Mouse (Mus musculus) embryo, embryonic 10.5 days (tissue): Measurements from ENCODE around the gene Clpb.

ENCODE experiments used
- DNase-seq: peaks from one replicate; pipeline ENCODE4 v3.0.0-alpha.2; 2015; ENCODE audit warnings: low spot score

Gene Clpb

GRCm38 (mm10) chr7:101676033-101676761 is 12.8 kb downstream of the Clpb start:
- no peak for DNase-seq

- peak; percentile 73 for DNase-seq
Measured at GRCm38 (mm10) chr7:101676762-101677308, 13.4 kb downstream of the Clpb start.

DNA sequence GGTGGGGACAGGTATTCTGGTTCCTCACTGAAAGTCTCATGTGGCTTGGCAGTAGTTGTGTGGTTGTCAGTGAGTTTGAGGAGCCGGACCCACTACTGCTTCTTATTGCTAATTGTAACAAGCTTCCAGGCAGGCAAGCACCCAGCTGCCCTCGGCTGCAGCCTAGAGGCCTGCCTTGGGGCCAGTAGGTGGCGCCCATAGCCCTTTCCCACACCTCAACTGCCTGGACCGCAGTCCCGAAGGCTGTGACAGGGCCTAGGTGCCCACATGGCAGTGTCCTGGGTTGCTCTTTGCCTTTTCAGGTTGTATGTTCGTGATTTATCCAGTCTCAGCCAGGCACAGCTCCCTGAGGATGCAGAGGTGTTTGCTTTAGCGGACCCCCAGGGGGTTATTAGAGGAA is 16.2 kb downstream of the Clpb start:
- peak; percentile 80 for DNase-seq

- no peak for DNase-seq
Measured at GRCm38 (mm10) chr7:101680961-101681360, 17.5 kb downstream of the Clpb start.

DNA sequence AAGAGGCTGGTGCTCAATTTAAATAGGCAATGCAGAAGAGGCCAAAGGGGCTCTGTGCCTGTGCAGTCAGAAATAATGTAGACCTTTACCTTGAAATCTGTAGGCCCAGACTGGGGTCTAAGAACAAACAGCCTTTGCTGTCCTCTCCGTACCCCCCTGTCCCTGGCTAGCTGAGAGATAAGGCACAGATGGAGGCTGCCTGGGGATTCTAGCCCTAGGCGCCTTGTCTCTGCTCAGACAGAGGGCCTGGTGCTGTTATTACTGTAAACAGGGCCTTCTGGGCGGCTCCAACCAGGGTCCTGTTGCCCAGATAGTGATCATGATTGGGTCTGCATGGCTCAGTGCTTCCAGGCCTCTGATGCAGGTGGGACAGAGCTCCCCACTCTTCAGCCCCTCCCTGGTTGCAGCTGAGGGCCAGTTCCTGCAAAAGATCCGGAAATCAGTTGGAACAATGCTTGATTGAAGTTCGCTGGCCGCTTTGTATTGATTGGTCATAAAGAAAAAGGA is 18.2 kb downstream of the Clpb start:
- DNase-seq = no peak

- no peak for DNase-seq
Measured at GRCm38 (mm10) chr7:101682886-101683285, 19.5 kb downstream of the Clpb start.

DNA sequence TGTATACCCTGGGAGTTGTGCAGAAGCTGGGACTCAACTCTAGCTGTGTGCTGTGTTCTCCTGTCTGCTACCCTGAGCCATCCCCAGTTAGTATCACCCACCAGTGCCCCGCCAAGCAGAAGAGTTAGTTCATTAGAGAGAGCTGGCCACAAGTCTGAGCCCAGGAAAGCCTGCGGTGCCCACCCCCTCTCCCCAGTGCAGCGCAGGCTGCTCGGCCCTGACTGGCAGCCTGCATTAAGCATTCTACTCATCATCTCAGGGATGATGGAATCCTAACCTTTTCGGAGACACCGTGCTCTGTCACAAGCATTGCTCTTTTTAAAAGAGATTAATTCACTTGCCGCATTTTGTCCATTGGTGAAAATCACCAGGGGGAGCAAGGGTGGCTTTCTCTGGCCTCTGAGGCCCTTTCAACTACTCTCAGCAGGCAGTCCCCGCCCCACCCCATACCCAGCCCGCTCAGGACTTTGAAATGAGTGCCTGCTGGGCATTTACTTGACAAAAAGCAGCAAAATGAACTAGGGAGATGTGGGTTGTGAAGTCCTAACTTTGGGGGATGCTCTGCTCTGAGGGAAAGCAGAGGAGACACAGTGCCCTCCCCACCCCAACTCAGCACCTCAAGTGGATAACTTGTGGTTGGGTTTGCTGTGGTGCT is 20.7 kb downstream of the Clpb start:
- no peak for DNase-seq

DNA sequence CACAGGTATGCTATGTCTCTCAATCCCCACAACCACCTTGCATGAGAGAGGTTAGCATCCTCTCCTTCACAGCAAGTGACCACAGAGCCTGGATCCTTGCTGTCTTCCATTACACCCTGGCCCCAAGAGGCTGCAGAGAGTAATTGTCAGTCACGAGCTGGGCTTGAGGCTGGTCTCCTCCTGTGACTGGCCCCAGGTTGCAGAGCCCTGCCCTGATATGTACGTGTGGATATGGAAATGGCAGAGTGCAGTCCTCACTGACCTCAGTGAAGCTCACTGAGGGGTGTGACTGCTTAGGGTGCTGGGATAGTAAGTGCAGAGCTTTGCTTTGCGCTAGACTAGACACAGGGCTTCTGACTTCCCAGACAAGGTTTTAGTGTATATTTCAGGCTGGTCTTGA is 21.2 kb downstream of the Clpb start:
- no peak for DNase-seq

DNA sequence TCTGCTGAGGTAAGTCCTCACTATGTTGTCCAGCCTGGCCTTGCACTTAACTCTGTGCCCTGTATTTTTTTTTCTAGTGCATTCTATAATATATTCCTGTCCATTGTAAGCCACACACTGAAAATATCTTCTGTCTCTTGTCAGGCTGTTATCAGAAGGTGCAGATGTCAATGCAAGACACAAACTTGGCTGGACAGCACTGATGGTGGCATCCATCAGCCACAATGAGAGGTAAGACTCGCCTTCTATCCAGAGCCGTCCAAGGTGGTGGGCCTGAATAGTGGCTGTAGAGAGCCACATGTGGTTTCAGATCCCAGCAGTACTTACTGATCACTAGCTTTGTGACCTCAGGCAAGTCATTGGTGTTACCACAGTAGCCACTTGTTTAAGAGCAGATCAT is 23.7 kb downstream of the Clpb start:
- DNase-seq = no peak

DNA sequence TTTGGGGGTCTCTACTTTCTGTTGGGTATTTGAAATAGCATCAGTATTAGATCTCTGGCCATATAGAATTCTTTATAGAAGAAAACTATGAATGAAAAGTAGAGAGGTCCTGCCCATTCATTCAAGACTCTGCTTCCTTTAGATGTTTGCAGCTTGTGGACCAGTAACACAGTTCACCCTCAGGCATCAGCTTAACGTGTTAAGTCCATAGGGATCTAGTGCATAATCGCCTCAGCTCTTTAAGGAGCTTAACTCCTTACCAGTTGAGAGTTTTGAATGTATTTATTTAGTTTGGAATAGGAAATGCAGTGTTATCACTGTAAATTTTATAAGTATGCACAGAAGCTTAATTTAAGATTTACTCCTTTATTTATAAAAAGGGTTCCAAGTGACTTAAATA is 27.0 kb downstream of the Clpb start:
- DNase-seq = no peak

- DNase-seq = no peak
Measured at GRCm38 (mm10) chr7:101691863-101692262, 28.4 kb downstream of the Clpb start.

DNA sequence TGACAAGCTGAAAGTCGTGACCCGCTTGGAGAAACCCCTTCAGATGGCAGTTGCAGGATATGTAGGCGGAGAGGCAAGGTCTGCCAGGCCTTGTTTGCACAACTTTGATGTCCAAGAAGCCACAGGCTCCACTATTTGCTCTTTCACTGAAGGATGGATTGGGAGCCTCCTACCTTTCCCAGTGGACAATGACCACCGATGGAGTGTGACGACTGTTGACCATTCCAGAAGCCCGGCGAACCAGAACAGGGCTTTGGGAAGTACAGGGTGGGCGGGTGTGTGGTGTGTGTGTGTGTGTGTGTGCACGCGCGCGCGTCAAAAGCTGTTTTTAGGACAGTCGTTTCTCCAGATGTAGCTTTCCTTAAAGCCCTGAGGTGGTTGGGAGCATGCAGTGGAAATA is 29.0 kb downstream of the Clpb start:
- DNase-seq = no peak

DNA sequence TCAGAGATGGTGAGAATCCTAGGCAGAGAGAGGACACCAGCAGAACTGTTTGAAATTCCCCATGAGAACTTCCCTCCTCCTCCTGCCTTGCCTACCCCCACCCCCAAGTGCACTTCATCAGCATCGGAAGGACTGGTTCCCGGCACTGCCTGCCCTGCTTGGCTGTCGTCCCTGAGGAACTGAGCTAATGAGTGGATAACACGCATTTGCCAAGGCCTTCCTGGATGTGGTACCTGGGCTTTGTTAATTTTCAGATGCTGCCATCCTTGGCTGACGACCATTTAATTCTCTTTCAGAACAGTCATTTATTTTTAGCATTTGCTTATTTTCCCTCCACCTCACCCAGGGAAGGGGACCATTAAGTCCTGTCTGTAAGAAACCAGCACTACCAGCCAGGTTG is 32.0 kb downstream of the Clpb start:
- no peak for DNase-seq

DNA sequence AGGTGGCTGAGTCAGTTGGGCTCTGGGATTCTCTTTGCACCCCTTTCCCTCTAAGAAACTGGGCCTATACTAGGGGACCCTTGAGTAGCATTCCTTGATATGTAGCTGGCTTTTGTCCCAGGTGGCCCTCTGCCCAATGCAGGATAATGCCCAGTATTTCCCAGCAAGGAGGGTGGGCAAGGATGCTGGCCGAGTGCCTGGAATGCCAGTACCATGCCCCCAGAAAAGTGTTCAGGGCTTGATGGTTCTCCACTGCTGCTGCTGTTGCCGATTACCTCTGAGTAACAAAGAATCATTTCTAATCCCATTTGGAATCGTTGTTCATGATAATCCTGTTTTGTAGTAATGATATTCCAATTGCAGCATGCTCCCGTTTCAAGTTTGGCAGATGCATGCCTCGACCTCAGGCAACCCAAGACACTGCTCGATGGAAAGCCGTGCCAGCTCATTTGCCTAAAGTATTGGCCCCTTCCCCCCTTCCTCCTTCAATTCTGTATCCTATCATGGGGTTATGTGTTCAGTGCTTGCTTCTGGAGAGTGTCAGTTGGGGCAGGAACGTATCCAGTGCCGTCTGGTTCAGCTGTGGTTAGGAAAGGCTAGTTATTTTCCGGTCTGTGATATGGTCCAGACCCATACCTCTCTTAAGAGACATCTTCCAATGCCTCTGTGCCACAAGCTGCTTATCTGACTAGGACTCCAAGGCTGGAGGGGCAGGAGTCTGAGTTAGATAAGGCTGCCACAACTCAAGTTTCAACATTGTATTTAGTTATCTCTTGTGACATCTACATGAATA is 33.7 kb downstream of the Clpb start:
- no peak for DNase-seq

DNA sequence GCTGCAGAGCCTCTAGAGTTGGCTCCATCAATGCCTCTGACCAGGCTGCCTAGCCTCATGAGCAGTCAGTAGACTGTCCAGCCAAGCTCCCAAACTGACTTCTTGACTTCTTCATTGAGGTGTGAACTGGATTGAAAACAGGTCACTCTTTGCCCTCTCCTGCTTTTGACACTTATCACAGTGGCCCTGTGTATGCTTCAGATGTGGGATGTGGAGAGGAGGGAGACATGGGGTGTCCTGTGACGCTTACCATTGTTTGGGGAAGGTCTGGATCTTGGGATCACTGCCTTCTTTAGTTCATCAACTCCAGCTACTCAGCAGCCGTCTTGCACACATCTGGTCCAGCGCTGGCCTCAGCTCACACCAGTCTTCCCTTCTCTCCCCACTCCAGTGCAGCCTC is 36.9 kb downstream of the Clpb start:
- DNase-seq = no peak

- DNase-seq = no peak
Measured at GRCm38 (mm10) chr7:101702706-101703105, 39.3 kb downstream of the Clpb start.

GRCm38 (mm10) chr7:101709586-101709985 is 46.2 kb downstream of the Clpb start:
- DNase-seq = no peak

DNA sequence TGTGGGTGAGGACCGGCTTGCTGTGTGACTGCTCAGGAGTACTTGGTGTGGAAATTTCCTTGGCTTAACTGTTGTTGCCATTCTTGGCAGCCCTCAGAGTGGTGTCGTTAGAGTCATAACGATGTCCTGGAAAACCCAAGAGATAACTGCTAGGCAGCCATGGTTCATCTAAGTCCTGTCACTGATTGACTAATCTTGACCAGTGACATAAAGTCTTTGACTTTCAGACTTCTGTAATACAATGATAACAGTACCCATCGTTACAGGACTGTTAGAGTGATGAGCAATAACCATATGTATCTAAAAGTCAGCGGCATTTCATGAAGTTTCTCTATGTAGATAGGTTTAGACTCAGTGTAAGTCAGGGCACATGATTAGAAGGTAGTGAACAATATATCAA is 46.8 kb downstream of the Clpb start:
- DNase-seq = no peak

GRCm38 (mm10) chr7:101713828-101714400 is 50.5 kb downstream of the Clpb start:
- DNase-seq = no peak

DNA sequence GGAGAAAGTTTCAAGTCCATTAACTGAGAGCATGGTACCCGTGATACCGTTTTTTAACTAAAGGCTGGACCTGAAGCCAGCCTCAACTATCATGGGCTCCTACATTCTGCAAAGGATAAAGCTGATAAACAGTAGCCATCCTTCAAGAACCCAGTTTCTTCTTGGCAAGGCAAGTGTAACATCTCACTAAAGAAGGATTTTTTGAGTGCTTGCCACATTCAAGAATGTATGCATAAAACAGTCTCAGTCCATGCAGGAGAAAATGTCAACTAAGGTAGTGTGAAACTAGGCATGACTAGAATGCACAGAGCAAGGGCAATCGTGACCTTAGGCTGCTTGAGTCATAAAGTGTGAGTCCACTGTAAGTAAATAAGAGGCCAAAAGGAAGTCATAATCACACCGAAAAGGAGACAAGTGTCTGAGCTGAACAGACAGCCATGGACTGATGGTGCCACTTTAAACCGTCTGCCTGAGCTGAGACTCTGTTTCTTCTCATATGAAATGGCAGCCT is 51.7 kb downstream of the Clpb start:
- DNase-seq = no peak

GRCm38 (mm10) chr7:101720356-101720755 is 56.9 kb downstream of the Clpb start:
- no peak for DNase-seq

GRCm38 (mm10) chr7:101725081-101725480 is 61.6 kb downstream of the Clpb start:
- DNase-seq = peak; percentile 76
